Mouse (Mus musculus) ES-E14 (cell line): Measurements from ENCODE around the gene Gab1. TPM values are rescaled to one million over a fixed set of nuclear protein-coding genes. Genes with fewer than 3 reads are reported as not detected.
A peak's percentile ranks its signal among the peaks of the same experiment; 100 is the strongest.

Source experiments
- DNase-seq: peaks from one replicate; pipeline ENCODE4 v3.0.0-alpha.2; 2013; ENCODE audit warnings: low read depth, low spot score
- H3K27ac ChIP-seq: 2 replicates; pipeline ENCODE4 v1.5.1; 2012; ENCODE audit warnings: low read depth, mild to moderate bottlenecking, low read length, moderate library complexity, mixed read lengths; ENCODE audit not compliant: poor library complexity, insufficient read depth, severe bottlenecking
- H3K36me3 ChIP-seq: 2 replicates; pipeline ENCODE4 v1.6.1; 2012; ENCODE audit warnings: mild to moderate bottlenecking, low read length, moderate library complexity, mixed read lengths; ENCODE audit not compliant: control insufficient read depth, poor library complexity, insufficient read depth, severe bottlenecking
- H3K4me1 ChIP-seq, 2 experiments: fragments of 150-350 bp in 1 of 2; sonication (generic) in 1 of 2; 2 replicates each; pipeline ENCODE4 v1.6.1; 2012; ENCODE audit warnings: low read length in 2 of 2, mild to moderate bottlenecking in 1 of 2, mixed read lengths in 1 of 2; ENCODE audit not compliant: control insufficient read depth in 2 of 2, insufficient read depth in 2 of 2, poor library complexity in 1 of 2
- H3K4me3 ChIP-seq, 2 experiments: fragments of 150-350 bp in 1 of 2; sonication (generic) in 1 of 2; 2 replicates each; pipeline ENCODE4 v1.5.1; 2012; ENCODE audit warnings: low read length in 2 of 2, low read depth in 1 of 2, mild to moderate bottlenecking in 1 of 2, mixed read lengths in 1 of 2; ENCODE audit not compliant: insufficient read depth in 1 of 2, poor library complexity in 1 of 2, severe bottlenecking in 1 of 2
- H3K9ac ChIP-seq: 2 replicates; pipeline ENCODE4 v1.6.1; 2012; ENCODE audit warnings: low read depth, mild to moderate bottlenecking, low read length, mixed read lengths; ENCODE audit not compliant: poor library complexity, insufficient read depth, severe bottlenecking
- H3K9me3 ChIP-seq: fragments of 150-350 bp; sonication (generic); 2 replicates; pipeline ENCODE4 v1.6.1; 2012; ENCODE audit warnings: low read depth, mild to moderate bottlenecking, low read length; ENCODE audit not compliant: control insufficient read depth, insufficient read depth
- CHD2 ChIP-seq: IDR thresholded peaks from 2 replicates; pipeline ENCODE4 v1.6.1; 2014; ENCODE audit warnings: mild to moderate bottlenecking, low read depth, low read length, inconsistent platforms
- HCFC1 ChIP-seq: IDR thresholded peaks from 2 replicates; pipeline ENCODE4 v1.6.1; 2012; ENCODE audit warnings: low read length, inconsistent platforms, borderline replicate concordance; ENCODE audit not compliant: insufficient read depth
- MAFK ChIP-seq: IDR thresholded peaks from 2 replicates; pipeline ENCODE4 v1.6.1; 2014; ENCODE audit warnings: mild to moderate bottlenecking, low read depth, low read length, inconsistent platforms; ENCODE audit not compliant: insufficient read depth
- ZC3H11A ChIP-seq: IDR thresholded peaks from 2 replicates; pipeline ENCODE4 v1.6.1; 2012; ENCODE audit warnings: low read depth, mild to moderate bottlenecking, inconsistent platforms, low read length, borderline replicate concordance
- ZNF384 ChIP-seq: IDR thresholded peaks from 2 replicates; pipeline ENCODE4 v1.6.1; 2012; ENCODE audit warnings: low read depth, low read length, inconsistent platforms
- in situ Hi-C, 2 experiments: fragments of 600-800 bp; cut with MboI; formaldehyde crosslinking; loops; one replicate each; pipeline ENCODE4 v1.15.1; 2025; ENCODE audit warnings: low sequenced_read_pairs in 2 of 2, inconsistent platforms in 1 of 2; ENCODE audit not compliant: unreplicated experiment in 2 of 2
- total RNA-seq: library from RNA; depleted of rRNA; stranded (reverse); fragments of 300-350 nt; gene quantifications from 2 replicates; pipeline ENCODE4 v1.2.3, GENCODE M21; 2012

Gab1 gene
- total RNA-seq, 1 experiment: 70.9 TPM

- no peak overlapping the region; the same call in 1 of the 2 replicates for H3K27ac ChIP-seq
- H3K36me3 ChIP-seq: peaks cover 19% of the 10 kb centered on the region; the same call in 1 of the 2 replicates
- peak overlapping the region; percentile 89; the same call in 1 of the 2 replicates for H3K9ac ChIP-seq
- DNase-seq: no peak
- peak overlapping the region; percentile 97 for H3K4me3 ChIP-seq
- no peak for TF ChIP-seq ZC3H11A
- TF ChIP-seq ZNF384: no peak
- TF ChIP-seq CHD2: no peak
- TF ChIP-seq MAFK: no peak
- TF ChIP-seq HCFC1: no peak
- peaks cover 8 to 14% of the 10 kb centered on the region in 2 experiments for H3K4me1 ChIP-seq
- in situ Hi-C loops: no loop called here
- no peaks in the 10 kb centered on the region for H3K9me3 ChIP-seq
Measured at GRCm38 (mm10) chr8:80857851-80858367, 22.4 kb downstream of the Gab1 start.

- no peaks in the 10 kb centered on the region for H3K9me3 ChIP-seq
- peaks cover 24% of the 10 kb centered on the region; the same call in 1 of the 2 replicates for H3K36me3 ChIP-seq
- no peak for DNase-seq
- H3K9ac ChIP-seq: no peak overlapping the region
- TF ChIP-seq ZNF384: no peak
- no peak for TF ChIP-seq MAFK
- no peak for TF ChIP-seq CHD2
- no peak for TF ChIP-seq HCFC1
- no peak for TF ChIP-seq ZC3H11A
- in situ Hi-C loops: no loop called here
- H3K4me1 ChIP-seq: peaks cover 6 to 18% of the 10 kb centered on the region in 2 experiments
- no peak overlapping the region for H3K27ac ChIP-seq
- H3K4me3 ChIP-seq: no peak overlapping the region
Measured at GRCm38 (mm10) chr8:80857128-80857527, 23.2 kb downstream of the Gab1 start.

GRCm38 (mm10) chr8:80856606-80857005 is 23.7 kb downstream of the Gab1 start:
- Histone ChIP-seq H3K9me3 (no peaks in the 10 kb centered on the region), H3K27ac (no peak overlapping the region), H3K4me1 (peaks cover 6 to 18% of the 10 kb centered on the region in 2 experiments), H3K4me3 (peak overlapping the region in 1 of 2 experiments; percentile 9; a peak in 1 of 4 replicates), H3K36me3 (peaks cover 24% of the 10 kb centered on the region; the same call in 1 of the 2 replicates), H3K9ac (no peak overlapping the region; the same call in 1 of the 2 replicates)
- TF ChIP-seq MAFK (no peak), ZNF384 (no peak), ZC3H11A (no peak), CHD2 (no peak), HCFC1 (no peak)
- in situ Hi-C loops: no loop called here
- DNase-seq: no peak

GRCm38 (mm10) chr8:80853622-80854021 is 26.7 kb downstream of the Gab1 start:
- no peak for TF ChIP-seq ZNF384
- TF ChIP-seq CHD2: no peak
- no peak for TF ChIP-seq HCFC1
- no peak for TF ChIP-seq MAFK
- no peak for TF ChIP-seq ZC3H11A
- no peak overlapping the region for H3K27ac ChIP-seq
- H3K9me3 ChIP-seq: no peaks in the 10 kb centered on the region
- no peak overlapping the region for H3K9ac ChIP-seq
- no peak overlapping the region for H3K4me3 ChIP-seq
- no peak for DNase-seq
- peaks cover 29% of the 10 kb centered on the region for H3K36me3 ChIP-seq
- in situ Hi-C loops: no loop called here
- peaks cover 2 to 19% of the 10 kb centered on the region in 2 experiments for H3K4me1 ChIP-seq

GRCm38 (mm10) chr8:80853208-80853607 is 27.1 kb downstream of the Gab1 start:
- Histone ChIP-seq H3K27ac (no peak overlapping the region; the same call in 1 of the 2 replicates), H3K4me3 (no peak overlapping the region), H3K9me3 (no peaks in the 10 kb centered on the region), H3K4me1 (peaks cover 2 to 20% of the 10 kb centered on the region in 2 experiments), H3K9ac (no peak overlapping the region), H3K36me3 (peaks cover 32% of the 10 kb centered on the region)
- no peak for TF ChIP-seq ZNF384
- TF ChIP-seq HCFC1: no peak
- no peak for TF ChIP-seq MAFK
- no peak for TF ChIP-seq ZC3H11A
- TF ChIP-seq CHD2: no peak
- in situ Hi-C loops: no loop called here
- no peak for DNase-seq
